10 mouse cellular contexts compared by ENCODE assay signal in genomic region chr10:42271454-42272230, GRCm38 (mm10). TPM values are rescaled to one million over a fixed set of nuclear protein-coding genes. Genes with fewer than 3 reads are reported as not detected.
DNase-seq lines count a peak whose midpoint lies in the region; ATAC-seq and TF ChIP-seq lines count a peak whose summit lies in the region.
"Had no signal": no experiment of that assay in that cellular context is flagged by ENCODE, and none has a peak within 500 bp of the region (broad histone marks: within the 10 kb centered on the region; RNA-seq: fewer than 3 reads in every experiment).

No protein-coding gene starts in this region.

- H3K4me3 ChIP-seq in heart, embryonic 13.5 days: peak overlapping the region; percentile 69
- H3K4me3 ChIP-seq in lung, postnatal 0 days (ENCODE audit: low read depth, low read length): peak overlapping the region; percentile 14; the same call in 1 of the 2 replicates
- H3K4me3 ChIP-seq in brown adipose tissue, adult 24 weeks (ENCODE audit: insufficient read depth, low read depth, low read length): no peak overlapping the region
- H3K4me3 ChIP-seq in liver, embryonic 12.5 days: peak overlapping the region; percentile 98
- H3K4me3 ChIP-seq: midbrain, embryonic 13.5 days had no signal

- H3K36me3 ChIP-seq in heart, embryonic 13.5 days: peaks cover 42% of the 10 kb centered on the region
- H3K36me3 ChIP-seq in lung, postnatal 0 days (ENCODE audit: insufficient read depth, low read length): peaks cover 15% of the 10 kb centered on the region; the same call in 1 of the 2 replicates
- H3K36me3 ChIP-seq in liver, embryonic 12.5 days: peaks cover 81% of the 10 kb centered on the region

- no peaks in the 10 kb centered on the region for H3K9me3 ChIP-seq in heart, embryonic 13.5 days
- H3K9me3 ChIP-seq in lung, postnatal 0 days (ENCODE audit: low read length): no peaks in the 10 kb centered on the region
- H3K9me3 ChIP-seq in liver, embryonic 12.5 days (replicated peaks): peaks cover 8% of the 10 kb centered on the region; the same call in 1 of the 2 replicates
- H3K9me3 ChIP-seq: midbrain, embryonic 13.5 days had no signal

- H3K27ac ChIP-seq in heart, embryonic 13.5 days (replicated peaks): no peak overlapping the region
- H3K27ac ChIP-seq in lung, postnatal 0 days (ENCODE audit: low read length): peak overlapping the region; percentile 58
- H3K27ac ChIP-seq in brown adipose tissue, adult 24 weeks (replicated peaks; ENCODE audit: low read depth, low read length): 0 out of 2 replicates have a peak overlapping the region, but pooled peaks have one; percentile 43
- peak overlapping the region; percentile 98 for H3K27ac ChIP-seq in liver, embryonic 12.5 days
- H3K27ac ChIP-seq: midbrain, embryonic 13.5 days had no signal

- WGBS in heart, embryonic 13.5 days: 54% methylated on average over 11 of the region's 11 CpGs
- WGBS in lung, postnatal 0 days: 49% methylated on average over 11 of the region's 11 CpGs
- WGBS in liver, embryonic 12.5 days (ENCODE audit: insufficient replicate concordance): 26% methylated on average over 11 of the region's 11 CpGs

- no peaks in the 10 kb centered on the region for H3K27me3 ChIP-seq in heart, embryonic 13.5 days (replicated peaks)
- H3K27me3 ChIP-seq in lung, postnatal 0 days (replicated peaks; ENCODE audit: insufficient read depth, low read length): no peaks in the 10 kb centered on the region
- no peaks in the 10 kb centered on the region for H3K27me3 ChIP-seq in liver, embryonic 12.5 days (replicated peaks)

- H3K4me1 ChIP-seq in heart, embryonic 13.5 days: peaks cover 71% of the 10 kb centered on the region
- peaks cover 32% of the 10 kb centered on the region for H3K4me1 ChIP-seq in lung, postnatal 0 days (ENCODE audit: insufficient read depth, low read depth, low read length)
- peaks cover 28% of the 10 kb centered on the region for H3K4me1 ChIP-seq in brown adipose tissue, adult 24 weeks (ENCODE audit: control insufficient read depth, insufficient read depth, insufficient read length, low read length)
- peaks cover 83% of the 10 kb centered on the region for H3K4me1 ChIP-seq in liver, embryonic 12.5 days

- DNase-seq in heart, postnatal 10 days: no peak
- DNase-seq in lung, postnatal 0 days (ENCODE audit: low spot score): no peak
- no peak for DNase-seq in lung, postnatal 14 days
- no peak for DNase-seq in embryo, embryonic 10.5 days (ENCODE audit: low spot score)
- DNase-seq in left cerebral cortex, postnatal 36 days (ENCODE audit: low spot score in 2 of 2): no peak
- DNase-seq: adrenal gland, postnatal 25 days had no signal

- peak overlapping the region; percentile 99 for H3K4me2 ChIP-seq in heart, embryonic 13.5 days
- H3K4me2 ChIP-seq in lung, postnatal 0 days (replicated peaks; ENCODE audit: low read depth, low read length): peak overlapping the region; percentile 43
- peak overlapping the region; percentile 98 for H3K4me2 ChIP-seq in liver, embryonic 12.5 days
- H3K4me2 ChIP-seq: midbrain, embryonic 13.5 days had no signal

- intact Hi-C loops in heart, postnatal 10 days (cut with DNase I): loop anchor here (5.0 kb wide), 1 partner anchor 239 kb away; no protein-coding TSS in a partner anchor
- intact Hi-C loops in left cerebral cortex, postnatal 36 days (cut with DNase I): loop anchor here (10.0 kb wide), 1 partner anchor 757 kb away; the partner anchor contains the start of gene Cd164

- no peak for TF ChIP-seq EP300 in lung, postnatal 0 days (IDR thresholded peaks at IDR 0.05)

- no peak for TF ChIP-seq CTCF in lung, postnatal 0 days (IDR thresholded peaks at IDR 0.05)

- peak overlapping the region; percentile 63 for H3K9ac ChIP-seq in heart, embryonic 13.5 days
- H3K9ac ChIP-seq in lung, postnatal 0 days (replicated peaks; ENCODE audit: low read depth): 0 out of 2 replicates have a peak overlapping the region, but pooled peaks have one; percentile 8
- H3K9ac ChIP-seq in liver, embryonic 12.5 days: peak overlapping the region; percentile 99
- H3K9ac ChIP-seq: midbrain, embryonic 13.5 days had no signal

- no peak for ATAC-seq in heart, embryonic 13.5 days (ENCODE audit: extremely low read depth, insufficient number of reproducible peaks, low FRiP score, low TSS enrichment)
- ATAC-seq in lung, postnatal 0 days: no peak
- no peak for ATAC-seq in liver, embryonic 12.5 days
- ATAC-seq: midbrain, embryonic 13.5 days had no signal

RNA-seq across cellular contexts. Expression of gene Foxo3, which starts 4.9 kb away (rescaled TPM):
- polyA plus RNA-seq in heart, embryonic 13.5 days (2015; fragmentation: Nextera tagmentation; extraction: Ambion mirVana): 4.4 and 4.8 TPM in 2 replicates
- 10 to 100 TPM; 44.1 to 68.3 TPM for total RNA-seq in heart, postnatal 10 days (2021)
- 15.2 and 22.9 TPM in 2 replicates for polyA plus RNA-seq in lung, postnatal 0 days (2015; fragmentation: Nextera tagmentation; extraction: Ambion mirVana)
- 4.7 and 6.4 TPM in 2 replicates for polyA plus RNA-seq in brown adipose tissue, adult 24 weeks (2012; ENCODE audit: insufficient read depth, insufficient read length, missing spikeins)
- 16.9 and 17.9 TPM in 2 replicates for polyA plus RNA-seq in liver, embryonic 12.5 days (2016; fragmentation: Nextera tagmentation; extraction: Ambion mirVana)
- 10 to 100 TPM; 73.1 to 78.6 TPM for total RNA-seq in left cerebral cortex, postnatal 36 days (2021)

Comparison
In these comparisons a context has a peak if more than half of its experiments do, and no peak if none do; other contexts are left out.
1. H3K4me2 ChIP-seq: peak in every context shown above with its lines; median percentile 99 in heart, embryonic 13.5 days; 98 in liver, embryonic 12.5 days; 43 in lung, postnatal 0 days.
2. H3K9ac ChIP-seq: peak in every context shown above with its lines; median percentile 99 in liver, embryonic 12.5 days; 63 in heart, embryonic 13.5 days; 8 in lung, postnatal 0 days.